Mouse (Mus musculus): Measurements from ENCODE around the gene Rph3al.

DNA sequence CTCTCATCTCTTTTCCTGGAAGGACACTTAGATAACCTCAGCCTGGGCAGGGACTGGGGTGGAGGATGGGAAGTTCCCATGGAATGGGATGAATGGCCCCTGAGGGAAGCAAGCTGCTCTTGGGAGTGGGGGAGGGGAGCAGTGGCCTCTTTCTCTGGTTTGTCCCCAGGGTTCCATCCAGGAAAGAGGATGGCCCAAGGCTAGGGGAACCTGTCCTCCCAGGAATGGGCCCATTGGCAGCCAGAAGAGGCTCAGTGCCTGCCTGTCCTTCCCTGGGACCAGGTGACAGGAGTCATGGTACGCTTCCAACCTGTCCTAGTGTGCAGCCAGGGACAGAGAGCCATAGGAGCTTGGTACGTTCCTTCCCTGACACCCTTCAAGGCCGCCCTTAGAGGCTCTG, 96.7 kb downstream of the Rph3al start:
- TF ChIP-seq GATA1 (IDR thresholded peaks at IDR 0.05; ENCODE audit: low read length) = no peak
- no peak for TF ChIP-seq TAL1 (IDR thresholded peaks at IDR 0.05; ENCODE audit: low read length)
